Mouse (Mus musculus): ENCODE data around the gene Cfdp1. TPM values are rescaled to one million over a fixed set of nuclear protein-coding genes. Genes with fewer than 3 reads are reported as not detected.

Gene Cfdp1
- total RNA-seq, 2 experiments from 2014 or later, result 76.0 to 81.3 TPM

DNA sequence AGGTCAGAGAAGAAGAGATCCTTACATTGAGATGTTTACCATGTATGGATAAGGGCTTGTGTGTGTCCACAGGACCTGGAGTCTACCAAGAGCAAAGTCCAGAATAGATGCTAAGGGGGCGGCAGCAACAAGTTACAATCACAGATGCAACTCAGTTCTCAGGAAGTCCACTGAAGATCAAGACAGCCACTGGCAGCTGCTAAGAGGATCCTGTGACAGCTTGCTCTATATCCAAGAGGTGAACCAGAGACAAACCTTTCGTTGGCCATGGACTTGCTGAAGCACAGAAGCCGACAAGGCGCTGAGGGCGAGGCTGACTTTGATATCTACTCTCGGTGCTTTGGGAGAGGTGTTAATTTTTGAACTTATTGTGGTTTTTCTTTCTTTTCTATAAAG, 82.5 kb downstream of the Cfdp1 start:
- no peak for DNase-seq (ENCODE audit: low spot score in 2 of 2)

DNA sequence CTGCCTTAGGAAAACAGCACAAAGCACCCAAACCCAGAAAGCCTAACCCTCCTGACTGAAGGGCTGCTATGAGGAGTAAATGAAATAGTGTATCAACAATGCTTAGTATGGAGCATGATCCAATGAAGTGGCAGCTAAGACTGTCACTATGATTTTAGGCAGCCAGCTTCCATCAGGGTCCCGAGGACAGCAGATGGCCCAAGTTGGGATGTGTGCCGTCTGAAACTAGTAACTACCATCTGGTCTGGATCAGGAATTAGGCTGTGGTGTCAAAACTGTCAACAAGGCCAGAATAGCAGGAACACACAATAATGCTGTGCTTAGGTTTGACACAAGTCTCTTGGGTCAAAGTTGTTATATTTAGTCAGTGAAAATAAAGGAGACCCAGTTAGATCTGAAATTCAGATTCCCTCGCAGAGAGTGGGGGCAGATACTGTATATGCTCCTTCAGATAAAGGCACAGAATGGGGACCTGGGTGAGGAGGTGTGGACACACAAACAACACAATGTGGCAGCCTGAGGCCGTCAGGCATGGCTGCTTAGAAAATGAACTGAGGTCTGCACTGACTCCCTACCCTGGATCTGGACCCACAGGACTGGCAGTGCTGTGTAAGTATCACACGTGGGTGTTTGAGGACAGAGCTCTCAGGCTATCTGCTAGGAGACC, 83.0 kb downstream of the Cfdp1 start:
- peak in 1 of 2 experiments; percentile 65 for DNase-seq (ENCODE audit: low spot score in 2 of 2)

DNA sequence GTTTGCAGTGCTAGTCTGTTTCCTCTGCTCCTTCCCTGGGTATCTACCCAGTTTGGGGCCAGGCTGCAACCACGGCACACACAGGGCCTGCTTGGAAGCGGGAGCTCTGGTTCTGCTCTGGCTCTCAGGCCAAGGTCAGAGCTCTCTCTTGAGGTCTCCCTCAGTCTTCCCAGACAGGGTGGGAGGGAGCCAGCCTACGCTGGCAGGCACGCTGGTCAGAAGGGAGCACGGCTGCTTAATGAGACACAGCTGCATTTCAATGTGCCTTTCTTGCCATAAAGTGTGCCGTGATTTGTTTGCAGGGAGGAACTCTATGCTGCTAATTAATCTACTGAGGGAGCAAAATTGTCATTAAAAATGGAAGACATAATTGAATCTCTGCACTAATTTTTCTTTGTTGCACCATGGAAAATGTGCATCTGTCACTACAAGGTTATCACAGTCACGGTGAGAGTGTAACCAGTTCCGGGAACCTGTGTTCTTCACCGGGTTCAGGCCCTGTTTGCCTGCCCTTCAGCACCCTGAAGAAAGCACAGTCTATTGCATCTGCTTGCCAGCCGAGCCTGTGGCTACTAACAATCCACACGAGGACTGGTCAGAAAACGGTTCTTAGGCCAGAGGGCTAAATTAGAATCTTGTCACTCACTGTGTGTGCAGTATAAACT, 84.2 kb downstream of the Cfdp1 start:
- DNase-seq (ENCODE audit: low spot score in 2 of 2), result peak; percentile 51 to 67

DNA sequence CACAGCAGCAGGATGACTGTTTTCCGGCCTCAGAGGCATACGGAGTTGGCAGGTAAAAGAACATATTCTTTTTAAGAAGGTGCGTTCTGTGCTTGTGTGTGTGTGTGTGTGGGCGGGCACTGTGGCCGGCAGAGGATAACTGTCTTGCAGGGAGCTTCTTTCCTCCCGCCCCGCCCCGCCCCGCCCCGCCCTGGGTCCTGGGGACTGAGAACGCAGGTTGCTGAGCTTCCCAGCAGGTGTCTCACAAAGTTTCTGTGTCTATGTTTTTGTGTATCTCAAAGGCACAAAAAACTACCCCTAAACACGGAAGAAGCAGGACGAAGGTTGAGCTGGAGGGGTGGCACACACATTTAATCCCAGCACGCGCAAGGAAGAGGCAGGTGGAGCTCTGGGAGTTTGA, 84.8 kb downstream of the Cfdp1 start:
- DNase-seq (ENCODE audit: low spot score in 2 of 2), result no peak

DNA sequence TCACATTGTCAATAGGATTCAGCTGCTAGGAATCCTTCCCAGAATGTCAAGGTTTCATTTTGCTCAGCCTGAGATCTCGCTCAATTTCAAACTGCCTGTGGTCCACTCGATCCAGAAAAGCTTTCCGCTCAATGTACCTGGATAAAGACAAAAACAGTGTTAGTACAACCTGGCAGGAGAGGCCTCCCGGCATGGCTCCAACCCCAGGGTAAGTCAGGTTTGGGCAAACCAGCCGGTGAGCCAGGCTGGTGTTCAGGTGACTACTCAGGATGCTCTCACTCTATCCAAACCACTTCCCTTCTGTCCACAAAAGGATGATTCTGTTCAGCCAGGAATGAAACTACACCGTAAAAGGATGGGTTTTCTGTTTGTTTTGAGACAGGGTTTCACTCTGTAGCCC, 85.4 kb downstream of the Cfdp1 start:
- DNase-seq (ENCODE audit: low spot score in 2 of 2), result no peak

DNA sequence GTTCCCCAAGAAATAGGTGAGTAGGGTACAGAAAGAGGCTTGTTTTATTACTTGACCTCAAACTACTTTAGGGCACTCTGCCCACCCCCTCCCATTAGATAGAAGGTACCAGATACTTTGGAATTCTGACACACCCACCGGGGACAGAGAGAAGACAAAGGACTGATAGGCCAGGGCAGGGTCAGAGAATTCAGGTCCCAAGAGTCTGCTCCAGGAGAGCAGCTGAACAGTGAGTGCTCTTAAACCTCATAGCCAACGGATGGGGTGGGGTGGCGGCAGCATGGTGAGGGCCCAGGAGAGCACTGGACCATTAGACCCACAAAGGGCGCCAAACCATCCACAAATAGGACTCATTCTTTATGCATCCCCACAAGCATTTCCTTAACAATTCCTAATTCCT, 88.5 kb downstream of the Cfdp1 start:
- DNase-seq (ENCODE audit: low spot score in 2 of 2), result no peak

DNA sequence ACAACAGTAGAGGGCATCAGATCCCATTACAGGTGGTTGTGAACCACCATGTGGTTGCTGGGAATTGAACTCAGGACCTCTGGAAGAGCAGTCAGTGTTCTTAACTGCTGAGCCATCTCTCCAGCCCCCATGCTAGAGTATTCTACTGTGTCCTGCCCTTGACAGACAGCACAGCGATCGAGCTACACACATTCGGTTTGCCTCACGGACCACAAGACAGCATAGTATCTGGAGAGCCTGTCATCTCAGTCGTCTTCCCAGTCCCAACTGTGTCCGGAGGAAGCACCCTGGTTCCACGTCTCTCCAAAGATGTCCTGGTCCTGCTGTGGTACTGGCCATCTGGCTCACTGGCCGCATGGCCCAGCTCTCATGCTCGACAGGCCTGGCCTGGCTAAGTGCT, 89.0 kb downstream of the Cfdp1 start:
- DNase-seq (ENCODE audit: low spot score in 2 of 2), result no peak

DNA sequence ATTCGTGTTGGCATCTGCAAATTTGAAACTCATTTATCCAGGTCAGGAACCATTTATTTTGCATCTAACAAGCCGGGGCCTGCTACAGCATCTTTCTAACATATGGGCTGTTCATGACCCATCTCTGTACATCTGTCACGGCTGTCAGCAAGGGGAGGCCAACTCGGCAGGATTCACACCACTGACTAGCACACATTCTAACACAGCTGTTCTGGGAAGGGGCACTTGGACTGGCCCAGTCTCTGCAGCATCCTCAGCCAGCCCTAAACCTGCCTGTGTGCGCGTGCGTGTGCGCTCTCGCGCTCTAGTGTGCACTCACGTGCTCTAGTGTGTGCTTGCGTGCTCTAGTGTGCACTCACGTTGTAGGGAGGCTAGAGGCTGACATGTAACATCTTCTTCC, 93.4 kb downstream of the Cfdp1 start:
- DNase-seq (ENCODE audit: low spot score in 2 of 2), result no peak

DNA sequence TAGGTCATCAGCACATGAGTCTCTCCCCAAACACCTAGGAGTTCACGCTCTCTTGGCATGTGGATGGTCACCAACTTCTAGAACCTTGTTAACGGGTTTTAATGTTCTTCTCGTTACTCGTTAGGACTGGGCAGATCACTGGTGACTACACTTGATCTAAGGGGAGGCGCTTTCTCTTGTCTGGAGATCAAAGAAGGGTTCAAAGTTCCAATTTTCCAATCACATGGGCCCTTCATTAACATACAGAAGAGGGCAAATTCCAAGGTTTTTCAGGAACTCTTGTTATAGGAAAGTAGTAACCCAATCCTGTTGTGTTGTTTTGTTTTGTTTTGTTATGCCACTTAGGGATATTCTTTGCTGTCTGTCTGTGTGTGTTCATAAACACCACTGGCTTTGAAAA, 95.3 kb downstream of the Cfdp1 start:
- no peak for DNase-seq (ENCODE audit: low spot score in 2 of 2)

DNA sequence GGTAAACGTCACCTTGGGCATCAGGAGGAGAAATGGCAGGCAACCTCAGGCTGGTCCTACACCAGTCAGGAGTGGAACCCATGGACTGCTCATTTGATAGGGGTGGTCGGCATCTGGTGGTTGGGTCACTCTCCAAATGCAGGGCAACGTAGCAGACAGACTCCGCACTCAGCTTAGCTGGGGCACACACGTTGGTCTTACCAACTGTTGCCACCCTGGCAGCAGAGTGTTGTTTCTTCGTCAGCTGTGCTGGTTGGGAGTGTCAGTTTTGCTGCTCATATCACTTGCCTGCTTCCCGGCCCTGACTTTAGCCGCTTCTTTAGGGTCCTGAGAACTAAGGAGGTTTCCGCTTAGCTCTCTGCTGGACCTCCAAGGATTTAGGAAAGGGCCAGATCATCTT, 96.5 kb downstream of the Cfdp1 start:
- no peak for DNase-seq (ENCODE audit: low spot score in 2 of 2)

DNA sequence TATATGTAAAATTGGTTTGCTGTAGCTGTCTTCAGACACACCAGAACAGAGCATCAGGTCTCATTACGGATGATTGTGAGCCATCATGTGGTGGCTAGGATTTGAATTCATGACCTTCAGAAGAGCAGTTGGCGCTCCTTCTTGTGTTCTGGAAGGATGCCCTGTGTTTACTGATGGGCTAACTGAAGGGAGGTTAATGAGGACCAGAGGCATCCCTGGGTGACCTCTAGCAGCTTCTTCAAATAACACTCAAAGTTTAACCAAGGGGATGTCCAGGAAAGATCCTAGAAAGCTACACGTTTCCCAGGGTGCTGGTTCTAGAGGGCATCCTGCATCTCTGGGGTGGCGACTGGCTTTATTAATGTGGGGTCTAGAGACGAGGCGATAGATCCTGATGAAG, 99.4 kb downstream of the Cfdp1 start:
- no peak for DNase-seq (ENCODE audit: low spot score in 2 of 2)

DNA sequence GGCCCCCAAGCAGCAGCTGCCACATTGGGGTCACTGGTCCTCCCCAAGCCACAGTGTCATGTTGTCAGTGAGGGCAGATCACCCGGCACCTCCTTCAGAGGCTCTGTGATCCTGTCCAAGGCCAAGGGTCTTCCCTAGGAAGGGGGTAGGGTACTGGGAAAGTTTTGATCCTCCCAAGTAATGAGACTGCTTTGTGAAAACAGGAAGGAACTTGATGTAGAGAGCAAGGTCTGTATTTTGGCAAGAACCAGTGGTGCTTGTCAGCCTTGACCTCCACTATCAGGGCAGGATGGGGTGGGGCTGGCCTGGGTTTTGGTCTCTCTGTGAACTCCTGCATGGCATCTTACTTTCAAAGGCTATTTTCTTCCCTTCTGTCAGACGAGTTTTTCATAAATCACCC, 100.0 kb downstream of the Cfdp1 start:
- DNase-seq (ENCODE audit: low spot score in 2 of 2), result no peak

DNA sequence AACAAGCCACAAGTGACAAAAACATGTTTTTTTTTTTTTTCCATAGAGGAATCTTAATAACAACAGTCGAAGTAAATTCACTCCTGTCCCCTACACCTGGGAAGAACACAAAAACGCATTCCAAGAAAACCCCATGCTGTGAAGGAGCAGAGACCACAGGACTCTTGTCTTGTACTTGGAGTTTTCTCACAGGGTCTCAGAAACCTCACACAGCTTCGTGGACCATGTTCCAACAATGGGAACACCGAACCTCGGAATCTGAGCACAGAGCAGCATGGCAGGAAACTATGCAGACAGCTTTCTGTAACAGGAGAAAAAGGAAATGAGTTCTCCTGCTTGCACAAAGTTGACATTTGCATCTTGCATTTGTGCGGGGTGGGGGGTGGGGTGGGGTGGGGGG, 105.3 kb downstream of the Cfdp1 start:
- no peak for DNase-seq (ENCODE audit: low spot score in 2 of 2)

DNA sequence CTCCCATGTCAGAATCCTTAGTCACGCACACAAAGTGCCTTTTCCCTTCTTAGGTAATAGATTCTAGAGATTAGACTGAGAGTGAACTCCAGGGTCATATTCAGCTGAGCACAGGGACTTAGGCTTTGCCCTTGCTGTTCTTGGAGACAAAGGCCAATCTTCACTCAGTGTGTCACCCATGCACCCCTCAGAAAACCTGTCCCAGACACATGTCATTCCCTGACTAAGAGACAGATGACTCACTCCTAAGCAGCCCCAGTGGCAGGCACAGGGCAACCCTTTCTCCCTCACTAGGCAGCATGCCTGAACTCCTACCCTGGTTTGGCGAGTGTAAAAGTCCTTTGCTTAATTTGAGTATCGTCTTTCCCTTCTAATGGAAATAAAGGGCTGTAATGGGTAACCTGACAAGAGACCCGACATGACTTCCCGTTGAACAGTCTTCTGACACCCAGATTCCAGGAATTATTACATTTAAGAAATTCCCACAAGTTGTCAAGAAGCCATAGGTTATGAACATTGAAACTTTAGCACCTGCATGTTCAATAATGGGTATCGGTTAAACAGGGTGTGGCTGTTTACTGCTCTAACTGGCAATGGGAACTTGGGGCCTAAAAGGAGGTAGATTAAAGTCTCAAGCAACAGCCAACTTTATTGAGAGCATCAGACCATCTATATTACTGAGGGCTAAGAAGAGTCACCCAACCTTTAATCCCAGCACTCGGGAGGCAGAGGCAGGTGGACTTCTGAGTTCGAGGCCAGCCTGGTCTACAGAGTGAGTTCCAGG, 106.0 kb downstream of the Cfdp1 start:
- no peak for DNase-seq (ENCODE audit: low spot score in 2 of 2)

DNA sequence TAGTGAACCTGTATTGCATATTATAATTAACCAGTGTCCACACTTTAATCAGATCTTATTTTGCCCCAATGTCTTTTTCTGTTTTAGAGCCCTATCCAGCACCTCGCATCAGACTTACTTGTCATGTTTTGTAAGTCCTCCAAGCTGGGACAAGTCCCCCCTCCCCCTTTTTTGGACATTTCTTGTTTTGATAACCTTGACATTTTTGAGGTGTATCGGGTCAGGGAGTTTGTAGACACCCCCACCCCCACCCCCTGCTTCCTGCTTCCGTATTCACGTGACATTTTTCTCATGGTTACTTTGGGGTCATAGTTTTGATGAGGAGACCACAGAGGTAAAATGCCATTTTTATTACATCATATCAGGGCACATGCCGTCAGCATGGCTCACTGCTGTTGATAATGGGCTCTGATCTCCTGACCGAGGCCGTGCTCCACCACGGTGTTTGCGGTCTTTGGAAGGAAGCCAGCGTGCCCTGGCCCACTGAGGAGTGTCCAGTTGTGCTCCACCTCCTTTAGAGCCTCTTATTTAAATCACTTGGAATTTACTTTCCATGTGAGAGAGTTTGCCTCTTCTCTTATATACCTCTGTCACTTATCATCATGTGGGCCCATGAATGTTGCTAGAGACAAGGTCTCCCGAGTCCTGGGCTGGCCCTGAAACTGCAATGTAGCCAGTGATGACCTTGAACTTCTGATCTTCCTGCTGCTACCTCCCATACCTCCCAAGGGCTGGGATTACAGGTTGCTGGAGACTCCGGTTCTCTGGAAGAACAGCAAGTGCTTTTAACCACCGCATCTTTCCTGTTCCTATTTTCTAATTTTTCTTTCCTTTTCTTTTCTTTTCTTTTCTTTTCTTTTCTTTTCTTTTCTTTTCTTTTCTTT, 107.3 kb downstream of the Cfdp1 start:
- DNase-seq (ENCODE audit: low spot score in 2 of 2), result no peak

DNA sequence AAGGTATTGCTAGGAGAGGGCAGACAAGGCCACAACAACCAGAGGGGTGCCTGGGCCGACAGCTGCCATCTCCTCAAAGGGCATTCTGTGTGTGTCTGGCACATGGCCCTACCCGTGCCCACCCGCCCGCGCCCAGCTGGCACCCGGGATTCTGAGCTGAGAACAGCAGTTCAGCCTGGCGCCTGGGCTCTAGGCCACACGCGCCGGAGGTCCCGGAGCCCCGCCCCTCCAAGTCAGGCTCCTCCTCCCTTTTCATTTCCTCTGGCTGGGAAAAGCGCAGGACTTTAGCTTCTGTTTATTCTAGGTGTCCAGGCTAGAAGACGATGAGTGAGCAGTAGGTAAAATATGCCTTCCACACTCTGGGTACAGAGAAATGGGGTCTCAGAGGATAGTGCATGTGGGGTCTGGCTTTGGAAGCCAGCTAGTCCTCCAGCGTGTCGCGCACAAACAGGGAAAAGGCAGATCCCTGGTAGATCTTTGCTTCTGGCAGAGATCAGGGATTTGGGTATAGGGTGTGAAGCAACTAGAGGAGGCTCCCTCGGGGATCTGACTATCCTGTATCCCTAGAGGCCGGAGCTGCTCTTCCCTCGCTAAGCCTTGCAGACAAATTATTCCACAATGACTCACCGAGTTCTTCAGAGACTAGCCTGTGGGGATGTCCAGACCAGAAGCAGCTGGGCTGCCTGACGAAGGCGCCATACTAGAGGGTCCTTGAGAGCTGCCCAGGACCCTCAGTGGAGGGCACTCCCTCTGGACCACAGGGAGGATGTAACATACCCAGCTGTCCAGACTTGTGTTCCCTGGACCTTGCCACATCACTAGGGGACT, 108.3 kb downstream of the Cfdp1 start:
- peak; percentile 79 to 83 for DNase-seq (ENCODE audit: low spot score in 2 of 2)

DNA sequence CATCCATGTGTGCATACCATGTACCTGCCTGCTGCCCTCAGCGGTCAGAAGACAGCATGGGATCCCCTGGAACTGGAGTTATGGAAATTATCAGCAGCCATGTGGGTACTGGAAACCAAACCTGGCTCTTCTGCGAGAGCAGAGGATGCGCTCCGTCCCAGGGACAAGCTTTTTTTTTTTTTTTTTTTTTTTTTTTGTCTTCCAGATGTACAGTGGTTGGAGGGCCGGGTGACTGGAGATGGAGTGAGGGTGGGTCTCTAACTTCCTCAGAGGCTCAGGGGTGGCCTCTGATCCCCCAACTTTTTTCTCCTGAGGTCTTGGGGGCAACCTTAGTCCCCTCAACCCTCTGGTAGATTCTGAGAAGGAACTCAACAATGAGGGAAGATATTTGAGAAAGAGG, 109.0 kb downstream of the Cfdp1 start:
- no peak for DNase-seq (ENCODE audit: low spot score in 2 of 2)

DNA sequence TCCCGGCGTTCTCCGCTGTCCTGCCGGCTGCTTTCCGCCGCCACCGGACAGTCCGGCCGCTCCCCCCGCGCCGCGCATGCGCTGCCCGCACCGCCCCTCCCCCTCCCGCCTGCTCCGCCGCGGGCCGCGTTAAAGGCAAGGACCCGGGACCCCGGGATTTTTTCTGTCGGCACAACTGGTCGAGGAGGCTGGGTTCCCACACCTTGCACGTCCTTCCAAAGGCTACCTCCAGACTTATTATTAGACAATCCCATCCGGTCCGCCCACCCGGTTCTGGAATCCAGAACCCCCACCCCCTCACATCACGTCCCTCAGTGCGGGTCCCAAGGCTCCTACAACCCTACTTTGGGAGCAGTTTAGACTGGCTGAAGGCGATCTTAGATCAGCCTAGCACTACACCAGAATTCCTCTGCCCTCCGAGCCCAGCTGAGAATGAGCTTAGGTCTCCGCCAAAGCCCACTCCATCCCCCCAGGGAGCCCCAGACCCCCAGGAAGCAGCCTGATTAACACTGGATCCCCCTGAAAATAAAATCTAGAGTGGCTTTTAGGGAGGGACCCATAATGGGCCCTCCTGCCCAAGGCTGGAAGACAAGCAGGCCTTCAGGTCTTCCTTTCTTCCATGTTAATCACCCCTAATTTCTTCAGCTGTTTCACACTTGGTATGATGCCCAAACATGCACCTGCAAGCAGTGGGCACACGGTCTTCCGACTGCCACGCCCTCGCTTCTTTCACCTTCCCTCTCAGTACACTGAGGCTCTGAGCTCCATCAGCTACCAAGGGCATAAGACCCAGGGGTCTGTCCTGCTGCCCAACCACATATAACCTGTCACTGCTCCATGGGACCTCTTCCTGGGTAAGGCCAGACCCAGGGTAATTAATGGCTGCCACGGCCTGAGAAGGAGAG, 110.0 kb downstream of the Cfdp1 start, which contains the start of gene Bcar1:
Bcar1 (minus strand) TSS at position 18 of the 905 bp plus-strand sequence.
- DNase-seq (ENCODE audit: low spot score in 2 of 2), result peak; percentile 68 to 77

DNA sequence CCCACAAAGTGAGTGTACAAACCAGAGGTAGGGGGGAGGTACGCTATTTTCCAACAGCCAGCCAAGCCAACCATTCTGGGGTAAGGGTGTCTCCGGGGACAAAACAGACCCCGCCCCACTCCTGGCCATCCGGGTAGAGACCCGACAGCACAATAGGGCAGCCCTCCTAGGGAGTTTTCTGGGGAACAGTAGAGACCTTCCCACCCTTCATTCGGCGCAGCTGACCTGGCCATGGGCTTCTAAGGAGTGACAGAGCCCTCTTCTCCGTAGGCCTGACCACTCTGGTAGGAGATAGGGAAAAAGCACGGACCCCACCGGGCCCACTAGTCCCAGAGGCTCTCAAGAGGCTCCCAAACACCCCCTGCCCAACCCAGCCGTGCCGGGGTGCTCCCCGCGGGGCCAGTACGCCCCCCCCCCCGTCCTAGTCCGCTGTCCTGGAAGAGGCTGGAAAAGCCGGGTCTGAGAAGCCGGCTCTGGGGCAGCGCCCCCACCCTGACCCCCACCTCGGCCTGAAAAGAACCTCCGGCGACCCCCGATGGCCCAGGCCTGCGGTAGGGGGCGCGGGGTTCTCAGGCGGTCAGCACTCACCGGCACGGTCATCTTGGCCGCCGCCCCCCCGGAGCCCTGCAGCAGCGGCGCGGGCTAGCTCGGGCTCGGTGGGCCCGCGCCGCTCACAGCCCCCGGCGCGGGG, 110.8 kb downstream of the Cfdp1 start:
- no peak for DNase-seq (ENCODE audit: low spot score in 2 of 2)

Data from layer of hippocampus, postnatal 14 days (tissue).